Mouse (Mus musculus) megakaryocyte, embryonic 14.5 days (primary cell): ENCODE data around the gene Gm37240.

Experiments
- FLI1 ChIP-seq: IDR thresholded peaks from 2 replicates; pipeline ENCODE4 v1.6.1; 2012; ENCODE audit warnings: low read length, inconsistent platforms, mixed read lengths
- GATA1 ChIP-seq: IDR thresholded peaks from 3 replicates; pipeline ENCODE4 v1.6.1; 2012; ENCODE audit warnings: mixed read lengths, low read length, inconsistent platforms, borderline replicate concordance

- no peak for TF ChIP-seq FLI1
- TF ChIP-seq GATA1, result no peak
Observed at GRCm38 (mm10) chr3:85858140-85859135, 28.9 kb downstream of the Gm37240 start.
